Mouse (Mus musculus): ENCODE results near the gene Tom1l2.

DNA sequence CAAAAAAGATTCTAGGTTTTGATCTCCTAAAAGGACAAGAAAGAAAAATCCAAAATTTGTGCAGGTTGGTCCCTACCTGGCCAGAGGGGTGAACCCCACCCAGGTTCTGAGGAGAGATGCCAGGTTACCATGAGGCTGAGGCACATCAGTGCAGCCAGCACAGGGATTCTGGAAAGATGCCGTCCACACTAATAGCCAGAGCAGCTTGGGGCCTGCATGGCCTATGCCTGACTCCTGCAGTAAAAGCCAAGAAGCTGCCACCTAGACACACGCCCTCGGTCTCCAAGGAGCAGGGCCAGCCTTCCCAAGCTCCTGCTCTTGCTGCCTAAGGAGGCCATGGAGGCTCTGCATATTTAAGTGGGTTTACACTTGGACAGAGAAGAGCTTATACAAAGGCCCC lies 121.4 kb downstream of the Tom1l2 start:
- TF ChIP-seq CTCF (IDR thresholded peaks at IDR 0.05; ENCODE audit: borderline replicate concordance, extremely low read depth, insufficient read depth, insufficient read length) (no peak), POLR2A (IDR thresholded peaks at IDR 0.05; ENCODE audit: borderline replicate concordance, extremely low read depth, insufficient read depth, insufficient read length, poor library complexity, severe bottlenecking) (no peak)

Measured in brain, embryonic 14.5 days (tissue).